Mouse (Mus musculus) CD4-positive naive resting alpha-beta T cell, adult 76 days (primary cell): Measurements from ENCODE around the gene 4931428L18Rik. TPM values are rescaled to one million over a fixed set of nuclear protein-coding genes. Genes with fewer than 3 reads are reported as not detected.

Source experiments
- total RNA-seq: library from RNA; stranded (reverse); gene quantifications from one replicate; pipeline ENCODE4 v1.2.4, GENCODE M21; 2023

The 4931428L18Rik gene
- not detected for total RNA-seq

GRCm38 (mm10) chr1:31222564-31222963, at the start of gene 4931428L18Rik, which contains the start of gene Pih1d3:
Gene 4931428L18Rik, minus strand, starts transcription at chr1:31222684.
Gene Pih1d3, plus strand, starts transcription at chr1:31222838.

GRCm38 (mm10) chr1:31176101-31176500, 46.4 kb downstream of the 4931428L18Rik start, which contains the start of gene Lgsn:
Gene Lgsn, plus strand, starts transcription at chr1:31176401.

GRCm38 (mm10) chr1:30977868-30978267, 244.6 kb downstream of the 4931428L18Rik start, which contains the start of gene AC153137.1:
Gene AC153137.1, minus strand, starts transcription at chr1:30977968.

Other genes with a start within 250 kb of the 4931428L18Rik start
- gene AC153137.1, start 244.7 kb downstream of the 4931428L18Rik start, total RNA-seq: not detected
- gene Lgsn, start 46.3 kb downstream of the 4931428L18Rik start, total RNA-seq: not detected
- not detected for gene Pih1d3, start 154 bp upstream of the 4931428L18Rik start, total RNA-seq